In the genomic region with DNA sequence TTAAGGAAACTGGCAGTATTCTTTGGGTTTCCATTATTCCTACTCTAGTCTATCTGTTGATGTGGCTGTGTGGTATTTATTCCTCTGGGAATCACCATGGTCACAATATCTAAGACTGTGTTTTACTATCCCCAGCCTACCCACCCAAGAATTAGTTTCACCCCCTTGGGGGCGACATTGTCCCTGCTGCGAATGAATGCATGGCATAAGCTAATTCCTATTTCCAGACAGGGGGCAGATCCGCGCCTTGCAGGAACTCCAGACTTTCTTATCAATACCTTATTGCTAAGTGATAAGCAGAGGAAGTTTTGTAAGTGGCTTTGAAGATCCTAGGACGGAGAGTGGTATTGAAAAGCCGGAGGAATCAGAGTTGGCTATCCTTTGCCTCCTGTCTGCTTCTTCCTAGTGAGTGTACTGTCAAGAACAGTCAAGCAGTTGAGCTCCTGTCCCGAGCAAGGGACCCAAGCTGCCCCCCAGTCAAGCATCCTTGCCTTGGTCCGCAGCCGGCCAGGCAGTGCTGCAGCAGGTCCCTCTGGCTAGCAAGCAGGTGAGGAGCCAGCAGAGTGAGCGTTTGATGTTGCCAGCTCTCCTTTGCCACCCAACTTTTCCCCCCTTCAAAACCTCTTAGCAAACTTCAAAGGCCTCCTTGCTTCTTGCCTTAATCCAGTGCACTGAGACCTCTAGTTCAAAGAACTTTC, we compare ENCODE assay signal across 9 mouse cellular contexts.
DNase-seq lines count a peak whose midpoint lies in the region; ATAC-seq lines count a peak whose summit lies in the region.
"Had no signal": no experiment of that assay in that cellular context is flagged by ENCODE, and none has a peak within 500 bp of the region (broad histone marks: within the 10 kb centered on the region; RNA-seq: fewer than 3 reads in every experiment).

No protein-coding gene starts in this region.

- peak; percentile 42 for ATAC-seq in neural tube, embryonic 13.5 days (ENCODE audit: low read depth)

- WGBS in neural tube, embryonic 13.5 days, result 11% methylated on average over 10 of the region's 10 CpGs

- peak overlapping the region; percentile 13; the same call in 1 of the 2 replicates for H3K27ac ChIP-seq in neural tube, embryonic 13.5 days (replicated peaks)
- H3K27ac ChIP-seq: macrophage had no signal

- no peak overlapping the region; the same call in 1 of the 2 replicates for H3K4me3 ChIP-seq in neural tube, embryonic 13.5 days

- no peaks in the 10 kb centered on the region for H3K27me3 ChIP-seq in neural tube, embryonic 13.5 days

- no peaks in the 10 kb centered on the region for H3K36me3 ChIP-seq in neural tube, embryonic 13.5 days

- peak; percentile 26 to 30 for DNase-seq in frontal cortex, postnatal 10 days (ENCODE audit: low spot score in 2 of 2)
- DNase-seq in frontal cortex, postnatal 25 days (ENCODE audit: low spot score in 2 of 2), result no peak
- DNase-seq in right cerebral cortex, postnatal 10 days (ENCODE audit: low spot score in 2 of 2), result peak; percentile 62 to 76
- DNase-seq in right cerebral cortex, adult 18-20 months, result no peak
- peak; percentile 27 for DNase-seq in kidney, postnatal 10 days
- DNase-seq in natural killer cell, adult 2 months (ENCODE audit: low spot score in 2 of 2), result no peak
- no peak for DNase-seq in thymus, postnatal 25 days

- H3K9me3 ChIP-seq in neural tube, embryonic 13.5 days, result no peaks in the 10 kb centered on the region

- peaks cover 34% of the 10 kb centered on the region for H3K4me1 ChIP-seq in neural tube, embryonic 13.5 days (replicated peaks)

- peak overlapping the region; percentile 40 for H3K4me2 ChIP-seq in neural tube, embryonic 13.5 days

- peak overlapping the region; percentile 45; the same call in 1 of the 2 replicates for H3K9ac ChIP-seq in neural tube, embryonic 13.5 days

Comparison
In these comparisons a context has a peak if more than half of its experiments do, and no peak if none do; other contexts are left out.
1. DNase-seq: peak in frontal cortex, postnatal 10 days (2 of 2), right cerebral cortex, postnatal 10 days (2 of 2) and kidney, postnatal 10 days (single experiment); none in frontal cortex, postnatal 25 days (0 of 2), right cerebral cortex, adult 18-20 months (single experiment), natural killer cell, adult 2 months (0 of 2) and thymus, postnatal 25 days (single experiment).